Mouse (Mus musculus) heart, adult 2 months (tissue): ENCODE measurements at regions not wholly inside any gene's neighbourhood (a gene's known extent, or its start where the extent isn't known, plus 50 kb on each side); places are given as distances from the start of the nearest gene placed in this dataset.

Experiments used
- CTCF ChIP-seq: fragments of 200-600 bp; IDR thresholded peaks from 2 replicates; pipeline ENCODE4 v1.8.1; 2022; ENCODE audit warnings: antibody characterized with exemption, mild to moderate bottlenecking, moderate library complexity
- EP300 ChIP-seq: fragments of 200-500 bp; IDR thresholded peaks from 2 replicates; pipeline ENCODE4 v1.6.1; 2011; ENCODE audit warnings: low read depth, low read length, control low read depth; ENCODE audit not compliant: insufficient read depth
- POLR2A ChIP-seq: fragments of 200-500 bp; IDR thresholded peaks from 2 replicates; pipeline ENCODE4 v1.6.1; 2011; ENCODE audit warnings: mild to moderate bottlenecking, low read depth, low read length, control low read depth; ENCODE audit not compliant: insufficient read depth

GRCm38 (mm10) chr4:40384704-40385103 is 87.3 kb upstream of the Tmem215 start:
- TF ChIP-seq POLR2A (no peak), CTCF (no peak), EP300 (no peak)
